Comparison of ENCODE assay signal across 15 mouse cellular contexts in the genomic region with DNA sequence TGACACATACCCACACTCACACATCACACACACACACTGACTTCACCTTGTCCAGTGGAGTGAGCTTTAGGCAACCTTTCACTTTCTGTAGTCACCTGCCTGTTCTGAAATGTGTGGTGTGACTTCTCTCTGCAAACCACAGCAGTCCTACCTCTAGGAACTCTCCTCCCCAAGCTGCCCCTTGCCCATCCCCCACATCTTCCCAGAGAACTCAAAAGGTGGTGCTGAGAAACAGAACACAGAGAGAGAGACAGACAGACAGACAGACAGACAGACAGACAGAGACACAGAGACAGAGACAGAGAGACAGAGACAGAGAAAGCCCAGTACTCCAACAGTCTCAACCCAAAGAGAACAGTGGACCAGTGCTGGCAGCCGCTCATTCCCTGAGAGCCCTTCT. TPM values are rescaled to one million over a fixed set of nuclear protein-coding genes. Genes with fewer than 3 reads are reported as not detected.
DNase-seq lines count a peak whose midpoint lies in the region; ATAC-seq lines count a peak whose summit lies in the region.
"Had no signal": no experiment of that assay in that cellular context is flagged by ENCODE, and none has a peak within 500 bp of the region (broad histone marks: within the 10 kb centered on the region; RNA-seq: fewer than 3 reads in every experiment).

No protein-coding gene starts in this region.

- H3K27me3 ChIP-seq in embryonic facial prominence, embryonic 10.5 days (replicated peaks; ENCODE audit: low read depth, poor library complexity, severe bottlenecking), result peaks cover 80% of the 10 kb centered on the region
- peaks cover 63% of the 10 kb centered on the region for H3K27me3 ChIP-seq in hindbrain, embryonic 11.5 days (ENCODE audit: control insufficient read depth, insufficient read depth, low read length)
- H3K27me3 ChIP-seq in midbrain, embryonic 15.5 days (replicated peaks), result peaks cover 36% of the 10 kb centered on the region
- H3K27me3 ChIP-seq in kidney, embryonic 14.5 days (ENCODE audit: control insufficient read depth, insufficient read depth, low read length), result peaks cover 68% of the 10 kb centered on the region

- peaks cover 74% of the 10 kb centered on the region for H3K4me1 ChIP-seq in embryonic facial prominence, embryonic 10.5 days
- peaks cover 9% of the 10 kb centered on the region for H3K4me1 ChIP-seq in hindbrain, embryonic 11.5 days (replicated peaks; ENCODE audit: control insufficient read depth, insufficient read depth, low read length)
- H3K4me1 ChIP-seq in midbrain, embryonic 15.5 days, result peaks cover 40% of the 10 kb centered on the region
- H3K4me1 ChIP-seq in kidney, embryonic 14.5 days (ENCODE audit: control insufficient read depth, insufficient read depth, low read length), result peaks cover 36% of the 10 kb centered on the region

- no peaks in the 10 kb centered on the region for H3K9me3 ChIP-seq in embryonic facial prominence, embryonic 10.5 days
- no peaks in the 10 kb centered on the region for H3K9me3 ChIP-seq in hindbrain, embryonic 11.5 days (ENCODE audit: control insufficient read depth, low read length)
- H3K9me3 ChIP-seq in midbrain, embryonic 15.5 days, result no peaks in the 10 kb centered on the region
- no peaks in the 10 kb centered on the region for H3K9me3 ChIP-seq in kidney, embryonic 14.5 days (ENCODE audit: control insufficient read depth, low read length)

- ATAC-seq in hindbrain, embryonic 11.5 days (ENCODE audit: low FRiP score), result no peak
- no peak for ATAC-seq in midbrain, embryonic 15.5 days (replicated peaks)
- no peak for ATAC-seq in kidney, embryonic 14.5 days (ENCODE audit: low FRiP score, low TSS enrichment)
- ATAC-seq in megakaryocyte, adult 5-6 weeks (ENCODE audit: poor library complexity, severe bottlenecking), result no peak
- ATAC-seq: liver, postnatal 0 days had no signal

- no peak overlapping the region for H3K27ac ChIP-seq in embryonic facial prominence, embryonic 10.5 days (replicated peaks)
- H3K27ac ChIP-seq in hindbrain, embryonic 11.5 days (ENCODE audit: low read depth, low read length), result no peak overlapping the region
- peak overlapping the region; percentile 86 for H3K27ac ChIP-seq in midbrain, embryonic 15.5 days
- no peak overlapping the region for H3K27ac ChIP-seq in kidney, embryonic 14.5 days (ENCODE audit: low read depth, low read length)

- DNase-seq in cerebellum, postnatal 10 days, result peak; percentile 57 to 59
- DNase-seq in cerebellum, adult 9-10 months, result no peak
- DNase-seq in embryonic facial prominence, embryonic 10.5 days (ENCODE audit: low spot score), result no peak
- DNase-seq in hindbrain, embryonic 11.5 days (ENCODE audit: low spot score), result no peak
- DNase-seq in natural killer cell, adult 2 months (ENCODE audit: low spot score in 2 of 2), result no peak
- DNase-seq: cerebellum, adult 9-11 months; gastrocnemius, postnatal 10 days; kidney, postnatal 4 days; spleen, adult 18-20 months; thymus, adult 2 months had no signal

- no peak overlapping the region for H3K9ac ChIP-seq in hindbrain, embryonic 11.5 days (ENCODE audit: low read depth, low read length)
- peak overlapping the region; percentile 51 for H3K9ac ChIP-seq in midbrain, embryonic 15.5 days
- H3K9ac ChIP-seq in kidney, embryonic 14.5 days (ENCODE audit: low read depth, low read length), result no peak overlapping the region
- H3K9ac ChIP-seq: liver, postnatal 0 days had no signal

- no peak overlapping the region for H3K4me2 ChIP-seq in hindbrain, embryonic 11.5 days (replicated peaks; ENCODE audit: low read depth, low read length)
- H3K4me2 ChIP-seq in midbrain, embryonic 15.5 days, result peak overlapping the region; percentile 67
- H3K4me2 ChIP-seq in kidney, embryonic 14.5 days (replicated peaks; ENCODE audit: low read depth, low read length), result no peak overlapping the region

- no peaks in the 10 kb centered on the region for H3K36me3 ChIP-seq in embryonic facial prominence, embryonic 10.5 days (replicated peaks)
- no peaks in the 10 kb centered on the region for H3K36me3 ChIP-seq in hindbrain, embryonic 11.5 days (ENCODE audit: control insufficient read depth, insufficient read depth, low read length)
- H3K36me3 ChIP-seq in midbrain, embryonic 15.5 days (replicated peaks), result no peaks in the 10 kb centered on the region
- no peaks in the 10 kb centered on the region for H3K36me3 ChIP-seq in kidney, embryonic 14.5 days (ENCODE audit: control insufficient read depth, insufficient read depth, low read length)

- whole genome bisulfite sequencing in embryonic facial prominence, embryonic 10.5 days, result 16% methylated on average over 1 of the region's 1 CpGs
- WGBS in hindbrain, embryonic 11.5 days, result 0% methylated on average over 1 of the region's 1 CpGs
- 24% methylated on average over 1 of the region's 1 CpGs for WGBS in midbrain, embryonic 15.5 days
- 15% methylated on average over 1 of the region's 1 CpGs for WGBS in kidney, embryonic 14.5 days

- H3K4me3 ChIP-seq in embryonic facial prominence, embryonic 10.5 days, result peak overlapping the region; percentile 50; the same call in 1 of the 2 replicates
- peak overlapping the region; percentile 13; the same call in 1 of the 2 replicates for H3K4me3 ChIP-seq in hindbrain, embryonic 11.5 days (ENCODE audit: low read depth, low read length)
- H3K4me3 ChIP-seq in midbrain, embryonic 15.5 days, result peak overlapping the region; percentile 42
- H3K4me3 ChIP-seq in kidney, embryonic 14.5 days (ENCODE audit: low read length), result no peak overlapping the region

RNA-seq across cellular contexts. Expression of a gene that starts 8.4 kb away (rescaled TPM):
- 13.8 and 18.2 TPM in 2 replicates for polyA plus RNA-seq in embryonic facial prominence, embryonic 10.5 days (2016; fragmentation: Nextera tagmentation; extraction: Ambion mirVana)
- polyA plus RNA-seq in hindbrain, embryonic 11.5 days (2014; fragmentation: Nextera tagmentation; extraction: Ambion mirVana), result 15.5 and 16.7 TPM in 2 replicates
- 36.1 and 46.9 TPM in 2 replicates for polyA plus RNA-seq in midbrain, embryonic 15.5 days (2015; fragmentation: Nextera tagmentation; extraction: Ambion mirVana)
- 47.4 and 48.6 TPM in 2 replicates for polyA plus RNA-seq in kidney, embryonic 14.5 days (2014; fragmentation: Nextera tagmentation; extraction: Ambion mirVana)
- total RNA-seq in megakaryocyte, adult 5-6 weeks (2015), result 0.16 and 0.33 TPM in 2 replicates
- total RNA-seq in megakaryocyte, adult 5-6 weeks (2017), result not detected in 2 replicates

RNA-seq across cellular contexts. Expression of a gene that starts 8.4 kb away (rescaled TPM):
- polyA plus RNA-seq in embryonic facial prominence, embryonic 10.5 days (2016; fragmentation: Nextera tagmentation; extraction: Ambion mirVana), result 1.5 and 2.2 TPM in 2 replicates
- 5.5 and 6.7 TPM in 2 replicates for polyA plus RNA-seq in hindbrain, embryonic 11.5 days (2014; fragmentation: Nextera tagmentation; extraction: Ambion mirVana)
- polyA plus RNA-seq in midbrain, embryonic 15.5 days (2015; fragmentation: Nextera tagmentation; extraction: Ambion mirVana), result 44.4 and 55.1 TPM in 2 replicates
- 0.12 and 0.23 TPM in 2 replicates for polyA plus RNA-seq in kidney, embryonic 14.5 days (2014; fragmentation: Nextera tagmentation; extraction: Ambion mirVana)
- total RNA-seq in megakaryocyte, adult 5-6 weeks (2015), result not detected in 2 replicates
- total RNA-seq in megakaryocyte, adult 5-6 weeks (2017), result not detected in 2 replicates
- polyA plus RNA-seq: heart, embryonic 14.5 days; liver, postnatal 0 days had no signal

RNA-seq across cellular contexts. Expression of a gene that starts 53.9 kb away (rescaled TPM):
- 17.2 and 17.6 TPM in 2 replicates for polyA plus RNA-seq in embryonic facial prominence, embryonic 10.5 days (2016; fragmentation: Nextera tagmentation; extraction: Ambion mirVana)
- 6.4 and 8.3 TPM in 2 replicates for polyA plus RNA-seq in hindbrain, embryonic 11.5 days (2014; fragmentation: Nextera tagmentation; extraction: Ambion mirVana)
- 3.9 and 5.0 TPM in 2 replicates for polyA plus RNA-seq in midbrain, embryonic 15.5 days (2015; fragmentation: Nextera tagmentation; extraction: Ambion mirVana)
- polyA plus RNA-seq in kidney, embryonic 14.5 days (2014; fragmentation: Nextera tagmentation; extraction: Ambion mirVana), result 13.5 and 25.0 TPM in 2 replicates
- total RNA-seq in megakaryocyte, adult 5-6 weeks (2015), result 37.7 and 41.3 TPM in 2 replicates
- 15.5 and 17.4 TPM in 2 replicates for total RNA-seq in megakaryocyte, adult 5-6 weeks (2017)

RNA-seq across cellular contexts. Expression of a gene that starts 57.3 kb away (rescaled TPM):
- 28.4 and 30.2 TPM in 2 replicates for polyA plus RNA-seq in embryonic facial prominence, embryonic 10.5 days (2016; fragmentation: Nextera tagmentation; extraction: Ambion mirVana)
- 31.2 and 35.7 TPM in 2 replicates for polyA plus RNA-seq in hindbrain, embryonic 11.5 days (2014; fragmentation: Nextera tagmentation; extraction: Ambion mirVana)
- 136 and 140 TPM in 2 replicates for polyA plus RNA-seq in midbrain, embryonic 15.5 days (2015; fragmentation: Nextera tagmentation; extraction: Ambion mirVana)
- 22.3 and 29.8 TPM in 2 replicates for polyA plus RNA-seq in kidney, embryonic 14.5 days (2014; fragmentation: Nextera tagmentation; extraction: Ambion mirVana)
- 5.8 and 6.1 TPM in 2 replicates for total RNA-seq in megakaryocyte, adult 5-6 weeks (2015)
- total RNA-seq in megakaryocyte, adult 5-6 weeks (2017), result 9.4 and 11.9 TPM in 2 replicates

Comparison
In these comparisons a context has a peak if more than half of its experiments do, and no peak if none do; other contexts are left out.
1. DNase-seq: peak in cerebellum, postnatal 10 days (2 of 2); none in cerebellum, adult 9-10 months (single experiment), embryonic facial prominence, embryonic 10.5 days (single experiment), hindbrain, embryonic 11.5 days (single experiment) and natural killer cell, adult 2 months (0 of 2).